Mouse (Mus musculus) heart, embryonic 11.5 days (tissue): ENCODE measurements around the gene Fam120b. TPM values are rescaled to one million over a fixed set of nuclear protein-coding genes. Genes with fewer than 3 reads are reported as not detected.

Experiments
- ATAC-seq: fragments of 200-750 bp; cut with Nextera tagmentation; replicated peaks from 2 replicates; pipeline ENCODE4 v1.8.0; 2017; ENCODE audit warnings: moderate library complexity; ENCODE audit not compliant: insufficient number of reproducible peaks, low FRiP score, low TSS enrichment
- H3K27ac ChIP-seq: fragments of 300-500 bp; sonication (generic); 2 replicates; pipeline ENCODE4 v1.5.1; 2014; ENCODE audit warnings: mild to moderate bottlenecking, low read depth, low read length
- H3K27me3 ChIP-seq: fragments of 300-500 bp; sonication (generic); 2 replicates; pipeline ENCODE4 v1.6.1; 2014; ENCODE audit warnings: mild to moderate bottlenecking, low read length, mixed read lengths; ENCODE audit not compliant: control insufficient read depth, insufficient read depth
- H3K36me3 ChIP-seq: fragments of 300-500 bp; sonication (generic); 2 replicates; pipeline ENCODE4 v1.6.1; 2014; ENCODE audit warnings: mild to moderate bottlenecking, low read length, moderate library complexity, mixed read lengths; ENCODE audit not compliant: control insufficient read depth, insufficient read depth
- H3K4me1 ChIP-seq: fragments of 300-500 bp; sonication (generic); 2 replicates; pipeline ENCODE4 v1.6.1; 2014; ENCODE audit warnings: low read length; ENCODE audit not compliant: control insufficient read depth, insufficient read depth
- H3K4me2 ChIP-seq: fragments of 300-500 bp; sonication (generic); 2 replicates; pipeline ENCODE4 v1.6.1; 2014; ENCODE audit warnings: mild to moderate bottlenecking, moderate library complexity
- H3K4me3 ChIP-seq: fragments of 300-500 bp; sonication (generic); 2 replicates; pipeline ENCODE4 v1.5.1; 2014; ENCODE audit warnings: low read depth, low read length
- H3K9ac ChIP-seq: fragments of 300-500 bp; sonication (generic); 2 replicates; pipeline ENCODE4 v1.6.1; 2014; ENCODE audit warnings: mild to moderate bottlenecking, low read depth, low read length, moderate library complexity
- H3K9me3 ChIP-seq: fragments of 300-500 bp; sonication (generic); replicated peaks from 2 replicates; pipeline ENCODE4 v1.6.1; 2016; ENCODE audit warnings: low read length; ENCODE audit not compliant: control insufficient read depth
- WGBS: fragments of 180-500 bp; shearing (Covaris S2); extraction: QIAGEN DNeasy Blood & Tissue Kit; methylation state at CpG from one replicate; pipeline ENCODE4 v1.1.7; 2014; ENCODE audit not compliant: insufficient replicate concordance; 5-methylcytosine and 5-hydroxymethylcytosine counted together
- polyA plus RNA-seq: library from polyadenylated mRNA; unstranded; fragments of >200 nt; fragmentation: Nextera tagmentation; extraction: Ambion mirVana; gene quantifications from 2 replicates; pipeline ENCODE4 v1.2.1, GENCODE M21; 2014

The Fam120b gene
- polyA plus RNA-seq, 1 experiment from 2014 or later = 16.7 TPM

DNA sequence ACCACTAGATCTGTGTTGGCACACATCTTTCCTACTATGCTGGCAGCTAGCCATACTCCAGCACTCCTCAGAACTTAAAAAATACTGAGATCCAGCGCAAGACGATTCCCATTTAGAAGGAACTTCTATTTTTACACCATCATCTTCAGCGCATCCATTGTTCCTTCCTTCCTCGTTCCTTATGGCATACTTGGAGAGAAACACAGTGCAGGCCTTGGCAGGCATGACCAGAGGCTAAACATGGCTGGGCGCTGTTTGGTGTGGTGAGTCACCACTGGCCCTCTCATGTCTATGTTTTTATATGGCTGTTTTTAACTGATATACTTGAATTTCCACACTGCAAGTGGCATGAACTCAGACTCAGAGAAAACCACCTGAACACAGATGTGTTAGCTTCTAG, 30.4 kb upstream of the Fam120b start:
- Histone ChIP-seq H3K9ac (no peak overlapping the region), H3K9me3 (no peaks in the 10 kb centered on the region), H3K4me2 (no peak overlapping the region), H3K27me3 (peaks cover 4% of the 10 kb centered on the region; the same call in 1 of the 2 replicates), H3K4me1 (no peaks in the 10 kb centered on the region), H3K36me3 (no peaks in the 10 kb centered on the region), H3K4me3 (no peak overlapping the region), H3K27ac (no peak overlapping the region)
- 60% methylated on average over 5 of the region's 5 CpGs for WGBS
- ATAC-seq = no peak

DNA sequence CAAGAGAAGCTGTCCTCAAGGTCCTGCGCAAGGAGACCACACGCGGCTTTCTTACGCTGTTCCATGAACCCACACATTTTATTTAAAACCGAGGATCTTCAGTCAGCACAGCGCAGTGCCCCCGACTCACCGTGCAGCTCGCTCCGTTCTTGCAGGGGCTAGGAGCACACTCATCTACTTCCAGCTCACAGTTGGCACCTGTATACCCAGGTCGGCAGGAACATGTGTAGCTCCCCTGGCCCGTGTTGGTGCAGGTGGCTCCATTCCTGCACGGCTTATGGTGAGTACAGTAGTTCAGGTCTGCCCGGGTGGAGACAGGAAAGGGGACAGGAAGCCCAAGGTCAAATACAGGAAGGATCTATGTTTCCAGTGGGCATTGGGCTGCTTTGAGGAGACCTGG, 25.6 kb upstream of the Fam120b start:
- Histone ChIP-seq H3K4me2 (no peak overlapping the region), H3K9ac (no peak overlapping the region), H3K4me3 (no peak overlapping the region), H3K9me3 (no peaks in the 10 kb centered on the region), H3K27ac (no peak overlapping the region), H3K36me3 (no peaks in the 10 kb centered on the region), H3K4me1 (peaks cover 8% of the 10 kb centered on the region; the same call in 1 of the 2 replicates), H3K27me3 (peaks cover 35% of the 10 kb centered on the region)
- no peak for ATAC-seq
- 78% methylated on average over 14 of the region's 14 CpGs for WGBS

GRCm38 (mm10) chr17:15371967-15372835, 23.8 kb upstream of the Fam120b start:
- 50% methylated on average over 17 of the region's 17 CpGs for WGBS
- Histone ChIP-seq H3K27ac (no peak overlapping the region), H3K36me3 (no peaks in the 10 kb centered on the region), H3K27me3 (peaks cover 50% of the 10 kb centered on the region), H3K9me3 (no peaks in the 10 kb centered on the region), H3K4me3 (peak overlapping the region; percentile 4), H3K4me2 (peak overlapping the region; percentile 98), H3K4me1 (peaks cover 12% of the 10 kb centered on the region; the same call in 1 of the 2 replicates), H3K9ac (0 out of 2 replicates have a peak overlapping the region, but pooled peaks have one; percentile 44)
- no peak for ATAC-seq

- peak overlapping the region; percentile 62 for H3K4me3 ChIP-seq
- H3K9ac ChIP-seq = 0 out of 2 replicates have a peak overlapping the region, but pooled peaks have one; percentile 10
- H3K27me3 ChIP-seq = peaks cover 57% of the 10 kb centered on the region
- no peaks in the 10 kb centered on the region for H3K9me3 ChIP-seq
- H3K4me2 ChIP-seq = peak overlapping the region; percentile 98
- no peaks in the 10 kb centered on the region for H3K36me3 ChIP-seq
- no peak overlapping the region for H3K27ac ChIP-seq
- ATAC-seq = no peak
- peaks cover 14% of the 10 kb centered on the region; the same call in 1 of the 2 replicates for H3K4me1 ChIP-seq
- 60% methylated on average over 15 of the region's 15 CpGs for WGBS
Observed at GRCm38 (mm10) chr17:15372931-15373652, 22.9 kb upstream of the Fam120b start.

GRCm38 (mm10) chr17:15374321-15375141, 21.5 kb upstream of the Fam120b start:
- Histone ChIP-seq H3K4me2 (peak overlapping the region; percentile 98), H3K27me3 (peaks cover 71% of the 10 kb centered on the region), H3K4me1 (peaks cover 14% of the 10 kb centered on the region; the same call in 1 of the 2 replicates), H3K4me3 (peak overlapping the region; percentile 62), H3K36me3 (no peaks in the 10 kb centered on the region), H3K27ac (peak overlapping the region; percentile 18; the same call in 1 of the 2 replicates), H3K9me3 (no peaks in the 10 kb centered on the region), H3K9ac (peak overlapping the region; percentile 69)
- 1% methylated on average over 36 of the region's 50 CpGs for WGBS
- no peak for ATAC-seq

DNA sequence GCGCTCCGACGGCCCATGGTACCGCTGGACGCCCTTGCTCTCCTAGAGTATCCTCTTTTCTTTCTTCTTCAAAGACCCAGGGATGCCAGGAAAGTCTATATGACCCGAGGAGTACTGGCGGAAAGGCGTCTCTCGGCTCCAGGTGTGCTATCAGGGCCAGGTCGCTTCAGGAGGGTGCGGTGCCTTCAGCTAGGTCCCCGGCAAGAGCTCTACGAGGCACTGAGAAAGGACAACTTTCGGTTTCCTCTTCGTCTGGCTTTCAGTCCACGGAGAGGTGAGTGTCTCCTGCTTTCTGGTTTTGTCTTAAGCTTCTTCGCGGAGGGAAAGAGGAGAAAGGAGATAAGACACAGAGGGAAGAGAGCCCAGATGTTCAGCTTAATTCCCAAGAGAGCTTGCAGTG, 20.8 kb upstream of the Fam120b start:
- Histone ChIP-seq H3K4me3 (peak overlapping the region; percentile 62), H3K9me3 (no peaks in the 10 kb centered on the region), H3K4me1 (peaks cover 17% of the 10 kb centered on the region), H3K36me3 (no peaks in the 10 kb centered on the region), H3K4me2 (peak overlapping the region; percentile 98), H3K9ac (peak overlapping the region; percentile 69), H3K27ac (peak overlapping the region; percentile 18; the same call in 1 of the 2 replicates), H3K27me3 (peaks cover 76% of the 10 kb centered on the region)
- ATAC-seq = no peak
- under 1% methylated on average over 18 of the region's 18 CpGs for WGBS

GRCm38 (mm10) chr17:15375701-15376493, 20.1 kb upstream of the Fam120b start:
- peak overlapping the region; percentile 64; the same call in 1 of the 2 replicates for H3K27ac ChIP-seq
- under 1% methylated on average over 68 of the region's 69 CpGs for WGBS

More at GRCm38 (mm10) chr17:15375701-15376493, 20.1 kb upstream of the Fam120b start:
- peaks cover 23% of the 10 kb centered on the region for H3K4me1 ChIP-seq
- H3K9me3 ChIP-seq = no peaks in the 10 kb centered on the region
- H3K27me3 ChIP-seq = peaks cover 79% of the 10 kb centered on the region
- H3K4me3 ChIP-seq = peak overlapping the region; percentile 62
- peak; percentile 71 for ATAC-seq
- no peaks in the 10 kb centered on the region for H3K36me3 ChIP-seq
- peak overlapping the region; percentile 98 for H3K4me2 ChIP-seq
- H3K9ac ChIP-seq = peak overlapping the region; percentile 69
